Mouse (Mus musculus) neutrophil, adult 5-6 weeks (primary cell): ENCODE results near the gene Fcho1. TPM values are rescaled to one million over a fixed set of nuclear protein-coding genes. Genes with fewer than 3 reads are reported as not detected.

Source experiments
- ATAC-seq: fragments of 151-379, 151-347 bp; 2 replicates; pipeline ENCODE4 v1.8.0; 2017; ENCODE audit warnings: mild to moderate bottlenecking, moderate TSS enrichment; ENCODE audit not compliant: insufficient number of reproducible peaks, poor library complexity, low FRiP score, severe bottlenecking; ENCODE audit errors: extremely low read depth
- total RNA-seq: library from RNA; stranded (forward); fragments of 200-1000 nt; gene quantifications from 2 replicates; pipeline ENCODE4 v1.2.3, GENCODE M21; 2017

Fcho1 gene
- total RNA-seq, 1 experiment from 2014 or later, result 80.4 TPM

- ATAC-seq, result no peak
These were observed 33.0 kb downstream of the Fcho1 start for GRCm38 (mm10) chr8:71692509-71692908.

DNA sequence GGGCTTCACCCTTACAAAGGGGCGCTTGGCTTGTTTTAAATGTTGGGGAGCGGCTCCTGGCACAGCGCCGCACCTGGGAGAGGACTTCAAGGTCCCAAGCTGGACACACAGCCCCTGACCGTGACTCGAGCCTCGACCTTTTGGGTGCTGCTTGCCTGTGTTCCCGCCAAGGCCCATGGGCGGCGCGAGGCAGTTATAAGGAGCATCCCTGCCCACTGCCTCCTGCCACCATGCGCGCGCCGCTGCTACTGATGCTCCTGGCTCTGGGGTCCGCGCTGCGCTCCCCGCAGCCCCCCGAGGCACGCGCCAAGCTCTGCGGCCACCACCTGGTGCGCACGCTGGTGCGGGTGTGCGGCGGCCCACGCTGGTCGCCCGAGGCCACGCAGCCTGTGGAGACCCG is 36.5 kb downstream of the Fcho1 start, which contains the start of gene Insl3:
TSS of gene Insl3 (plus strand) at position 187 of the 400 bp plus-strand sequence.
- no peak for ATAC-seq

GRCm38 (mm10) chr8:71687616-71688015 is 37.9 kb downstream of the Fcho1 start:
- ATAC-seq, result no peak

DNA sequence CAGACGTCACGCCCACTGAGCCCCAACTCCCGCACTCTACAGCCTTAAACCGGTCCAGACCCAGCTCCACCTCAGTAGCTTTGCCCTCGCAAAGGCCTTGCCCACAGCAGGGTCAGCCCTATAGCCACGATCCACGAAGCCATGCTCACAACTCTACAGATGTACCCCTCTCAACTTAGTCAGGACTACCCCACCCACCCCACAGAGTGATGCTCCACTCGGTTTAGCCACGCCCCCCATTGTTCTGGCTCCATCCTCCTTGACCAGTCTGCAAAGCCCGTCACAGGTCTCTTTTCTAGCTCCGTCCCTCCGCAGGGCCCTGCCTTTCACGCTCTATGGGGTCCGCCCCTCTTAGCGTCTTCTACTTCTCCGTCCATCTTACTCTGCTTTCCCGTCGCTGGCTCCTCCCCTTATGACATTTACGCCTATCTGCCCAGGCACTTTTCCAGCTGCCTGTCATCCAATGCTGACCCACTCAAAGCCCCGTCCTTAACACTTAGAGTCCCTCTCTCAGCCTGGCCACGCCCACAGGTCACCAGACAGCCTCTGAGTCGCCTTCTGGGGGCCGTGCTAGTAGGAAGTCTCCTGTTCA is 39.3 kb downstream of the Fcho1 start:
- no peak for ATAC-seq

GRCm38 (mm10) chr8:71685573-71685972 is 39.9 kb downstream of the Fcho1 start:
- ATAC-seq, result no peak

DNA sequence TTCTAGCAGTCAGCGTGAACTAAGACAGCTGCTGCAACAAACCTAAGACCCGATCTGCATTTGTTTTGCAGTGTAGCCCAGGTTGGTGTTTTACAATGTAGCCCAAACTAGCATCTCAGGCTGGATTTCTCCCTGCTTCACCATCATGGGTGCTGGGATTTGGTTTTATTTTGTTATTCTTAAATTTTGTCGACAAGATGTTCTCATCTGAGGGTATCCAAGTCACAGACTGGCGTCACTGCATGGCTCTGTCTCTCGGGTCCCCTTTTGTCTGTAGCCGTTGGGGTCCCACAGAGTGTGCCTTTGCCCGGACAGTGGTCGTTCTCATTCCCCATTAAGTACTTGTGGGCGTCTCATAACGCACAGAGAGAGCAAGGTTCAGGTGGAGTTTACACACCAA is 40.8 kb downstream of the Fcho1 start:
- ATAC-seq, result no peak

GRCm38 (mm10) chr8:71682832-71683231 is 42.7 kb downstream of the Fcho1 start:
- no peak for ATAC-seq

DNA sequence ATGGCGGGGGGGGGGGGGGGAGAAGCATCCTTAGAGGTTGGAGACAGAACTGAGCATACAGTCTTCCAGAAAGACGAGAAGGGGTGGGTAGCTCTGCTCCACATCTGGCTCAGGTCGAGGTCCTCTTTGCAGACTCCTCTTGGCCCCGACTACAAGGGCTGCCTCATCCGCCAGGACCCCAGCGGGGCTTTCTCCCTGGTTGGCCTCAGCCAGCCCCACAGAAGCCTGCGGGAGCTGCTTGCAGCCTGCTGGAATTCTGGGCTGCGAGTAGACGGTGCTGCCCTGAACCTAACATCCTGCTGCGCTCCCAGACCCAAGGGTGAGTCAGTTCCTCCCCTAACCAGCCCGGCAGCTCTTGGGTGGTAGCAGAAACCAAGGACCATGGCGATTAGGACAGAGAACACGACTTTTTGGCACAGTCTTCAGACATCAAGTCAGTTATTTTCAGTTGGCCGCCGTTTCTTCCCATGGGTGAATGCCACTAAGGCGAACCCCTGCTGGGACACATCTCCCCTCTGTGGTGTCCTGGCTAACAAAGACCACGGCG is 44.1 kb downstream of the Fcho1 start:
- ATAC-seq, result no peak

- ATAC-seq, result no peak
These were observed 45.0 kb downstream of the Fcho1 start for GRCm38 (mm10) chr8:71680471-71680870.

DNA sequence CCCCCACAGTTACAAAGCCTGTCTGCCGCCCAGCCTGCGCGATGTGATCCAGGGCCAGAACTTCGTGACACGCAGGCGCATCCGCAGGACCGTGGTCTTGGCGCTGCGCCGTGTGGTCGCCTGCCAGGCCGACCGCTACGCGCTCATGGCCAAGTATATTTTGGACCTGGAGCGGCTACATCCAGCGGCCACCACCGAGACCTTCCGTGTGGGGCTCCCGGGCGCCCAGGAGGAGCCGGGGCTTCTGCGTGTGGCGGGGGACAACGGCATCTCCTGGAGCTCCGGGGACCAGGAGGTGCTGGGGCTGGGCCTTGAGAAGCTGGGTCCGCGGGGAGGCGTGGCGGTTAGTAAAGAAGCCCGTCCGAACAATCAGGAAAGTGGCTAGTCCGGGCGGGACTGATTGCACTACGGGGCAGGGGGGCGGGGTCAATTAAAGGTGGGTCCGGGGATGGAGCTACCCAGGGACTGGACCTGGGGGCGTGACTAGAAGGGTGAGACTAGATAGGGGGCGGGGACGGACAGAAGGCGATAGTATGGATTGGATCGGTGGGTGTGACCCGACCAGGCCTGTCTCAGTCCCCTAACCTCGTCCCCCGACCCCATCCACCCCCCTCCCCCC is 45.9 kb downstream of the Fcho1 start:
- ATAC-seq, result no peak

GRCm38 (mm10) chr8:71679116-71679515 is 46.4 kb downstream of the Fcho1 start:
- no peak for ATAC-seq

DNA sequence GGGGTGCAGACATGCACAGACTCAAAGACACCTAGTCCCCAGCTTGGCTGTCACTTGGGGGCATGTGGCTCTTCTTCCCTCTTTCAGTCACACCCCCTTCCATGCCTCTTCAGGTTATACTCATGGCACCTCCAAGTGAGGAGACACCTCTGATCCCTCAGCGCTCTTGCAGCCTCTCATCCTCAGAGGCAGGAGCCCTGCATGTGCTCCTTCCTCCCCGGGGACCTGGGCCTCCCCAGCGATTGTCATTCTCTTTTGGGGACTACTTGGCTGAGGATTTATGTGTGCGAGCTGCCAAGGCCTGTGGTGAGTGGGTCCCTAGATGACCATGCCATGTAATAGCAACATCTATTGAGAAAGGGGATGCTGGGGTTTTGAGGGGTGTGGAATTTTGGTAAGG is 47.3 kb downstream of the Fcho1 start:
- ATAC-seq, result no peak

GRCm38 (mm10) chr8:71677555-71677954 is 48.0 kb downstream of the Fcho1 start:
- ATAC-seq, result no peak

DNA sequence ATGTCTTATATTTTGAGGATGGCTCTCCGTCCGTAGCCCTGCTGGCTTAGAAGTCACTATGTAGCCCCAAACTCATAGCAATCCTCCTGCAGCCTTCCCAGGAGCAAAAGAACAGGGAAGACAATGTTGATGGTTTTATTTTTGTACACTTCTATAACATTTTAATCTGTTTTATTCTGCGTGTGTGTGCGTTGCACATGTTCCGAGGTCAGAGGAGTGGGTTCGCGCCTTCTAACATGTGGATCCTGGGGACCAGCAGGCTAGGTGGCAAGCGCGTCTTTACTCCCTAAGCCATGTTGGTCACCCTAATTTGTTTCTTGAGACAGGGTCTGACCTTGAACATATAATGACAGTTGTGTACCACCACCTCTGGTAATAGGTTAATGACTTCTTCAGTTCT is 48.7 kb downstream of the Fcho1 start:
- ATAC-seq, result no peak

DNA sequence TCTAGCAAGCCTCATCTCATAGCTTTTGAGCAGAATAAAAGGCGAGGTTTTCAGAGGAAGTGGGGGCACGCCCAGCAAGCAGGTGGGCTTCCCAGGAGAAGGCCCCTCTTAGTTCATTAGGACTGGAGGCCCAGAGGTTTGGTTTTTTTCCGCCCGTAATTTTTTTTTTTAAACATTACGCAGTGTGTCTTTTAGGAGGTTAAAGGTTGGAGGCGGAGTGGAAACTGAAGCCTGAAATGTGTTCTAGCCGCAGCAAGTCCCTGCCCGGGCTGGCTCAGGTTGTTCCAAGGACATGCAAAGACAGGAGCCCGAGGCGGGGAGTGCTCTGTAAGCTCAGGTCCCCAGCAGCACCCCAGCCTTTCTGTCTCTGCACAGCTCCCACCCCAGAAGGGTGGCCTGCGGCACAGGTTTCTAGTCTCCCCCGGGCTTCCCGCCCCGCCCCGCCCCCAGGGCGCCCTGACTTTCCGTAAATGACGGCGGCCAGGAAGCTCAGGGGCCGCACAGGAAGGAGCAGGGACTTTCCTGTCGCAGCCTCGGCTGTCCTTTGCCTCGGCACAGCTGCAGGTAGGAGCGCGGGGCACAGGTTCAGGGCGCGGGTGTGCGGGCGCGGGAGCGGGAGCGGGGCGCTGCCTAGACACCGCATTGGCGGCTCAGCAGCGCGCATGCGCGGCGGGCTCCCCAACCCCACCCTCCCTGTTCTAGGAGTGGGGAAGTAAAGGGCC is 49.3 kb downstream of the Fcho1 start, which contains the start of gene Jak3:
TSS of gene Jak3 (plus strand) at position 277 of the 722 bp plus-strand sequence.
- peak; percentile 33 for ATAC-seq

- ATAC-seq, result no peak
These were observed 50.0 kb downstream of the Fcho1 start for GRCm38 (mm10) chr8:71675456-71676019.

DNA sequence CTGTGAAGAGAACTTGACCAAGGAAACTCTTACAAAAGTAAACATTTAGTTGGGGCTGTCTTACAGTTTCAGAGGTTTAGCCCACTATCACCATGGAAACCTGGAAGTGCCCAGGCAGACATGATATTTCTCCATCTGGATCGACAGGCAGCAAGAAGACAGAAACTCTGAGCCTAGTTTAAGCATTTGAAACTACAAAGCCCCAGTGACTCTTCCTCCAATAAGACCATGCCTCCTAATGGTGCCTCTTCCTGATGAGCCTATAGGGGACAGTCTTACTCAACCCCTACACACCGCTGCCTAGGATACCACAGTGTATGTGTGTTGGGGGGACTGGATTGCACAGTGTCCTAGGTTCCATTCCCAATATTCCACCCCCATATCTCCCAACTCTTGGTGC is 51.4 kb downstream of the Fcho1 start:
- ATAC-seq, result no peak

- ATAC-seq, result no peak
These were observed 53.3 kb downstream of the Fcho1 start for GRCm38 (mm10) chr8:71672168-71672735.

GRCm38 (mm10) chr8:71671549-71671965 is 54.0 kb downstream of the Fcho1 start, which contains the start of gene Unc13a:
TSS of gene Unc13a (minus strand) at chr8:71671757.
- ATAC-seq, result peak; percentile 62
